Mouse (Mus musculus) macrophage (primary cell): ENCODE data around the gene Optc. TPM values are rescaled to one million over a fixed set of nuclear protein-coding genes. Genes with fewer than 3 reads are reported as not detected.

Experiments
- H3K27ac ChIP-seq: fragments of 350-480 bp; formaldehyde crosslinking; 2 replicates; pipeline ENCODE4 v1.9.0; 2021
- H3K36me3 ChIP-seq: fragments of 350-480 bp; formaldehyde crosslinking; 2 replicates; pipeline ENCODE4 v1.9.0; 2021; ENCODE audit errors: inconsistent target
- H3K4me3 ChIP-seq: fragments of 350-480 bp; formaldehyde crosslinking; 2 replicates; pipeline ENCODE4 v1.9.0; 2021; ENCODE audit errors: inconsistent target
- H3K79me2 ChIP-seq: fragments of 350-480 bp; formaldehyde crosslinking; 2 replicates; pipeline ENCODE4 v1.9.0; 2021; ENCODE audit errors: inconsistent target
- WGBS: methylation state at CpG from one replicate; pipeline ENCODE4 v1.1.7; 2026; ENCODE audit warnings: inconsistent platforms; ENCODE audit not compliant: missing documents; 5-methylcytosine and 5-hydroxymethylcytosine counted together
- polyA plus RNA-seq: library from polyadenylated mRNA; stranded (reverse); fragments of 250-400 nt; gene quantifications from 3 replicates; pipeline ENCODE4 v1.2.4, GENCODE M21; 2018; ENCODE audit warnings: inconsistent platforms
- total RNA-seq, 78 experiments: library from RNA; depleted of rRNA; stranded (reverse); fragments of 250-400 nt; gene quantifications; 1 replicate in 9 of 78; 2 replicates in 24 of 78; 3 replicates in 43 of 78; 4 replicates in 2 of 78; pipeline ENCODE4 v1.2.4; 2018; ENCODE audit warnings: inconsistent platforms in 56 of 78

The Optc gene
- not detected for total RNA-seq (2018; cell fraction: chromatin; rRNA removed)
- not detected for total RNA-seq (2018; cell fraction: cytosol; rRNA removed)
- not detected for total RNA-seq (2018; cell fraction: nucleus; rRNA removed)
- not detected in 3 replicates for polyA plus RNA-seq

DNA sequence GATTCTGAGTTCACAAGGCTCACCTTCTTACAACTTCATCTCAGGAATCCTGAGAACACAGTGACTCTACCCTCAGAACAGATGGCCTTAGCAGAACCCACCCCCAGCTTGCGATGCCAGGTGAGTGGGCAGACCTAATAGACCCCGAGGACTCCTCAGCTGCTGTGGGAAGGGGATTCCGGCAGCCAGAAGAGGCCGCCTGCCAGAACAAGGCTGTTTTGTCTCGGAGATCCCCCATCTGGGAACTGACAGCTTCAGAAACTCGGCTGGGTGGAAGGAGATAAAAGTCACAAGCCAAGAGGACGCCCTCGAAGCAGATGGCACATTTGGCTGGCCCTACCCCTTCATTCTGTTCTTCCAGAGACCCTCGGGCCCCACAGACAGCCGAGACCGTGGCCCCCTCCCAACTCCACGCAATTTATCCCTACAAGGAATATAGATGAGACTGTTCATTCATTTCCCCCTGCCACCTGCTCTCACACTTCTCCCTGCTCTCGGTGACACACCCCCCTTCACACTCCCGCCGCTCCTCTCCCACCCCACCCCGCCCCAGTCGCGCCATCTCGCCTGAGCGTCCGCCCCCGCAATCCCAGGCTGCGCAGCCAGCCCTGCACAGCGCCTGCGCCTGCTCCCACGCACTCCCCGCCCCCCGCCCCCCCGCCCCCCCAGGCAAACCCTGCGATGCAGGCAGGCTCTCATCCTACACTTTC, at the start of gene Optc:
Gene Optc, minus strand, starts transcription at position 51 of the 710 bp plus-strand sequence.
- no peak within 1 kb of the TSS for H3K27ac ChIP-seq
- WGBS = 12% methylated on average over 25 of the region's 30 CpGs

DNA sequence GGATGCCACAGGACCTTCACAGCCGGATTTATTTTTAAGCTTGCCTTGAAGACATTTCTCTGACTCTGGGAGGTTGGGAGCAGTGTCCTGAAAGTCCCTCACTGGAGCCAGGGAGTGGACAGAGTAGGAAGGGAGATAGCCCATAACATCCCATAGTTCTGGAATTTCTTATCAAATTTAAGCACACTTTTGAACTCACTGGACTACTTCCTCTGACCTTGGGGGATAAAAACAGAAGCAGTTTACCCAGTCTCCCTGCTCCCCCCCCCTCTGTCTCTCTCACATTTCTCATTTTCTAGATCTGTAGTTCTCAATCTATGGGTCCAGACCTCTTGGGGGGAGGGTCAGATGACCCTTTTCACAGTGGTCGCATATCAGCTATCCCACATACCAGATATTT, 46.2 kb upstream of the Optc start:
- Histone ChIP-seq H3K4me3 (no peak overlapping the region), H3K36me3 (no peaks in the 10 kb centered on the region), H3K79me2 (no peaks in the 10 kb centered on the region), H3K27ac (no peak overlapping the region)
- WGBS = 68% methylated on average over 2 of the region's 2 CpGs

More for the DNA sequence above, at the start of gene Optc:
- no peaks in the 10 kb centered on the region for H3K79me2 ChIP-seq
- no peak within 1 kb of the TSS for H3K4me3 ChIP-seq
- H3K36me3 ChIP-seq = no peaks in the 10 kb centered on the region

DNA sequence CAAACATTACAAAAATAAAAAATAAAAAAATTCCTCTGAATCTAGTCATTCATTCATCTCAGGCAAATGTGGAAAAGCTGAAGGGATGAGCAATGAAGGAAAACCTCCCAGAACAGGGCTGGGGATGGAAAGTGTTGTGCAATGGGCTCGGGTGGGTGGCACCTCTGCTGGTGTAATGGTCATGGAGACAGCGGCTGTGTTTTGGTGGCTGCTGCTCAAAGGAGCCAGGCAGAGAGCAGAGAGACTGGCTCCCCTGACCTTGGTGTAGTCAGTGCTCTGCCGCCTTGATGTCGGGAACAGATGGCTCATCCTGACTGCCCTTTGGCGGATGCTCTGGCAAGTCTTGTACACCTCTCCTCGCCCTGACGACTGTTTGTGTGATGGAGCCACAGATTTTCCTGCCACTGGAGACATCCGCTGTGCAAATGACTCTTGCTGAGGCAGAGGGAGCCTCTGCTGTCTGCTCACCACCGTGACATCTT, 45.5 kb upstream of the Optc start:
- H3K27ac ChIP-seq = no peak overlapping the region
- no peaks in the 10 kb centered on the region for H3K79me2 ChIP-seq
- H3K36me3 ChIP-seq = no peaks in the 10 kb centered on the region
- 82% methylated on average over 9 of the region's 9 CpGs for WGBS
- no peak overlapping the region for H3K4me3 ChIP-seq

DNA sequence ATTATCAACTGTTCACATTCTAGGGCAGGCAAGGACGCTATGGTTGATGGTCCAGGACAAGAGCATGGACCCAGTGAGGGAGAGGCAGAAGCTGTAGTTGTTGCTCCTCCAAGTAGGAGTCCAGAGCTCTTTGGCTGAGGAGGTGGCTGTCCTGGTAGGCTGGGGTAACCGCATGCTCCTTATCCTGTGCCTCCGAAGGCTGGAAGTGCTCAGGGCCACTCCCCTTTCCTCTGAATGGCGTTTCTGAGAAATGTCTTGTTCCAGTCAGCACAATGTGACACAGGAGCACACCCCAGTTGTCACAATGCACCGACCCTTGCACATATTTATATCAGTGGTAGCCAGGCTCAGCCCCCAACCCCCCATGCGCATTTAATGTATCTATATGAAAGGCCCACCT, 43.8 kb upstream of the Optc start:
- Histone ChIP-seq H3K79me2 (no peaks in the 10 kb centered on the region), H3K27ac (no peak overlapping the region), H3K36me3 (no peaks in the 10 kb centered on the region), H3K4me3 (no peak overlapping the region)
- WGBS = 49% methylated on average over 6 of the region's 6 CpGs

DNA sequence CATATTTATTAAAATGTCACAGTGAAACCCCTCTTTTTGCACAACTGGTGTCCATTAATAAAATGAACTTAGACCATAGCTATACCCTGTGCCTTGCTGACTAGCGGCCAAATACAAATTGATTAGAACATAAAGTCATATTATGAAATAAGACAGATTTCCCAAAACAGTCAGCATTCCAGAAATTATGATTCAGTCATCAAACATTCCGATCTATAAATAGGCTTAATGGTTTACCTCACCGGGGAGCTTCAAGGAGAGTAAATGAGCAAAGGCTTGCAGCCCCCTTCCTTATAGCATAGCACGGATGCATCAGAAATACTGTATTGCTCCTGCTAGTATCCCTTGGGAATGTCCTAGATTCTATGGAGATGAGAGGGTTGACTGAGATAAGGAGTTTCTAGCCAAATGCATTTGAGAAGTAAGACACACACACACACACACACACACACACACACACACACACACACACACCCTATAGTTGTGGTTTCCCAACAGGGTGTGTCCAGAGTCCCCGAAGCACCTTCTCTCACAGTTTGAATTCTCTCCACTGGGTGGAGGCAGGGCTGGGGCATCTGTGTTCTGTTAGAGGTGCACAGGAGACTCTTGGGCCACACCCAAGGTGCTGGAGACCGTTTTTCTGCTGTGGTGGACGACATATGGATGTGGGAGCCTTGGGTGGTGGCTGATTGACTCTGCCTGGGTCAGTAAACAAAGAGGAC, 42.4 kb upstream of the Optc start:
- no peaks in the 10 kb centered on the region for H3K36me3 ChIP-seq
- no peak overlapping the region for H3K4me3 ChIP-seq
- H3K79me2 ChIP-seq = no peaks in the 10 kb centered on the region
- 75% methylated on average over 7 of the region's 7 CpGs for WGBS
- no peak overlapping the region for H3K27ac ChIP-seq

DNA sequence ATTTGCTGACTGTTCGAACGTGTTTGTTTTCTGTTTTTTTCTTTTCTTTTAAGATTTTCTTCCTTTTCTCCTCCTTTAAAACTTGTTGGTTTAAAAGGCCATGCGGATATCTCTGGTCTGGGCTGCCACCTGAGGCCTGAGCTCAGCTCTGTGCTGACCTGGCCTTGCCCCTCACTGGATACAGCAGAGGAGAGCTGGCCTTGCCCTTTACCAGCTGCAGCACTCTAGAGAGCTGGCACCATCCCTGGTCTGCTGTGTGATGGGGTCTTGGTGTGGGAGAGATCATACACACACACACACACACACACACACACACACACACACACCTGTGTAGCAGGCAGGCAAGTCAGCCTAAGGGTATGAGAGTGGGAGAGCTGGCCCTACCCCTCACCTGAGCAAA, 37.3 kb upstream of the Optc start:
- WGBS = 88% methylated on average over 3 of the region's 3 CpGs
- Histone ChIP-seq H3K4me3 (no peak overlapping the region), H3K36me3 (no peaks in the 10 kb centered on the region), H3K79me2 (no peaks in the 10 kb centered on the region), H3K27ac (no peak overlapping the region)

DNA sequence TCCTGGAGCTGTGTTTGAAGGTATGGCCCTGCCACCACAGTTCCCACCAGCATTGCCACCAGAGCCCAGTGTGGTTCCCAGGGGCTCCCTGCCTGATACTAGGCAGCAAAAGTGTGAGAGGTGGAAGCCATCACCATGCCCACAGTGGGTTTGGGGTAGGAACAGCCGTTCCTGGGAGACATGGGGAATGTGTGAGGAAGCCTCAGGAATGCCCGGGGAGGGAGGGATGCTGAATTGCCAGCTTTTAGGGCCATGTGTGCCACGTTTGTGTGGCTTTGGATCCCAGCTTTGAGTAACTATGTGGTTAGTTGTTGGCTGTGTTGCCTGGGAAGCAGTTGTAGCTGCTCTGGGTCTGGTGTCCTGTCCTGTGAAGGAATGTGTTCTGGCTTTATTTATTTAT, 34.1 kb upstream of the Optc start:
- Histone ChIP-seq H3K36me3 (no peaks in the 10 kb centered on the region), H3K27ac (no peak overlapping the region), H3K4me3 (no peak overlapping the region), H3K79me2 (no peaks in the 10 kb centered on the region)
- WGBS = 92% methylated on average over 3 of the region's 3 CpGs

DNA sequence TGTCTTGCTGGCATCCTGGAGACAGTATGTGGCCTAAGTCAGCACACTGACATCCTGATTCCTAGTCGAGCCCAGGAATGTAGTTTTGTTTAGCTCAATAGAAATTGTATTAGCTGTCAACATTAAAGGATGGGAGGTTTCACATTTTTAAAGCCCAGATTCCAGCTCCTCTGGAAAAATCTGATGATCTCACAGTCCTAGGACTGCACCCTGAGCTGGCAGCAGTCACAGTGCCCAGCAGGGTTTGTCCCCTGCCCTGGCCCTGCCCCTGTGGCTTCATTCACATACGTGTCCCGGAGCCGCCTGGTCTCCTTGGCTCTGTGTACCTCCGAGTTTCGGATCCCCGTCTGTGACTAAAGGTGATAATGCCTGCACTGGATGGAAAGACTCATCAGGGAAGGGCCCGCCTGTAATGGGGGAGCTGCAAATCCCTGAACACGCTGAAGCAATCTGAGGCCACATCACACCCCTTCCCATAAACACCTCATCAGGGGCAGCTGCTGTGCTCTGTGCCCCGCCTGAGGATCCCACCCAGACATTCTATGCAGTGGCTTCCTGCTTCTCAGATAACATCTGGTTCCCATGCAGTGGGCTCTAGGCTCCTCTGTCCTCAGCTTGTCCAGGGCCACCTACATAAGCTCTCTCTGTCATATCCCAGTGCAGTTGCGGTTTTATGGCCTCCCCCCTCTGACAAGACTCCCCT, 33.5 kb upstream of the Optc start:
- no peaks in the 10 kb centered on the region for H3K79me2 ChIP-seq
- WGBS = 86% methylated on average over 11 of the region's 11 CpGs

DNA sequence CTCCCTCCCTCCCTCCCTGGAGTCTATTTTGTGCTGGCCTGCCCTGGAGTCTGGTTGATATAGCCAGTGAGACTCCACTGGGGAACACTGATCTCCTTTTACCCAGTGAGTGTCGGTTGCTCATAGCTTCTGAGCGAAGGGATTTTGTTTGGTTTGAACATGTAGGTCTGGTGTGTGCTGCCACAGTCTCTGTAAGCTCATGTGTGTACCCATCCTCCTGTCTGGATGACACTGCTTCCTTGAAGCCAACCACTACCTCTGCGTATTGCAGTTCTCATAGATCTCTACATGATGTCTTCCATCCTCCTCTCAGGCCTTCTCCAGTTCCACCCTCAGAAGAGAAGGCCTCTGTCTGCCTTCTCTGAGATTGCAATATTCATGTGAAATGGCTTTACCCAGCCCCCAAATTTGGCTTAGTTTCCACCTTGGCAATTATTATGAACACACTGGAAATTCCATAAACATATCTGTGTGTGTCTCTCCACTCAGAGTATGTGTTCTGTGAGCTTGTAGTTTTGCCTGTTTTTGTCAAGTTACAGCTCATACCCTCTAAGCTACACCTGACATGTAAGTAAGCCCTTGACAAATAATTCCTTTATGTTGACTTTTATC, 32.8 kb upstream of the Optc start:
- Histone ChIP-seq H3K27ac (no peak overlapping the region), H3K4me3 (no peak overlapping the region), H3K79me2 (no peaks in the 10 kb centered on the region), H3K36me3 (no peaks in the 10 kb centered on the region)
- WGBS = 92% methylated on average over 3 of the region's 3 CpGs

More for the DNA sequence above, 33.5 kb upstream of the Optc start:
- no peaks in the 10 kb centered on the region for H3K36me3 ChIP-seq
- no peak overlapping the region for H3K27ac ChIP-seq
- H3K4me3 ChIP-seq = no peak overlapping the region

DNA sequence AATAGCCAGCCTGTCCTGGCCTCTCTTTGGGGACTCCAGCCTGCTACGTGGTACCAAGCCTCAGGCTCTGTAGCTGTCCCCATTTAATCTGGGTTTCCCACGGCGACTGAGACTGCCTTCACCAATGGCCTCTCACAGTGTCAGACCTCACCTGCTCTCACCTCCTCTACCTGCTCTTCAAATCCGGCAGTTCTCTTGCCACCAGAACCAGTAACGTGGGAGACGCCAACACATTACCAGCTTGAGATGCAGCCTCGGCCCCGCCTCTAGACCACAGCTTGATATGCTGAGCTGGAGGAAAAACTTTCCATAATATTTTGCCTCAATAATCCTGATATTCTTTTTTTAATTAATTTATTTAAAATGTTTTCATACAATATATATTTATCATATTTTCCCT, 31.9 kb upstream of the Optc start:
- no peaks in the 10 kb centered on the region for H3K79me2 ChIP-seq
- H3K27ac ChIP-seq = no peak overlapping the region
- H3K4me3 ChIP-seq = no peak overlapping the region
- WGBS = 92% methylated on average over 8 of the region's 8 CpGs
- no peaks in the 10 kb centered on the region for H3K36me3 ChIP-seq

DNA sequence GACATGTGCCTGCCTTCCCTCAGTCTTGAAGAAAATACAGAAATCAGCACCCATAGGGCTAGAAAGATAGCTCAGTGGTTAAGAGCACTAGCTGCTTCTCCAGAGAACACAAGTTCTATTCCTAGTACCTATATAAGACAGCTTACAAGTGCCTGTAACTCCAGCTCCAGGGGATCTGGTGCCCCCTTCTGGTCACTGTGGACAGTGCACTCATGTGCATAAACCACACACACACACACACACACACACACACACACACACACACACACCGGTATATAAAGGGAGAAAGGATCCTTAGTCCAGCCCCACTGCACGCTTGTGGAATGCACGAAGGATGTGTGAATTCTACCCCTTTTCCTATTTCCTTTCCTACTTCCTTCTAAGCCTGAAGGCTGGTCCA, 28.4 kb upstream of the Optc start:
- Histone ChIP-seq H3K79me2 (no peaks in the 10 kb centered on the region), H3K27ac (no peak overlapping the region), H3K36me3 (no peaks in the 10 kb centered on the region), H3K4me3 (no peak overlapping the region)
- WGBS = no CpG with 5 or more reads among the region's 3 CpGs

DNA sequence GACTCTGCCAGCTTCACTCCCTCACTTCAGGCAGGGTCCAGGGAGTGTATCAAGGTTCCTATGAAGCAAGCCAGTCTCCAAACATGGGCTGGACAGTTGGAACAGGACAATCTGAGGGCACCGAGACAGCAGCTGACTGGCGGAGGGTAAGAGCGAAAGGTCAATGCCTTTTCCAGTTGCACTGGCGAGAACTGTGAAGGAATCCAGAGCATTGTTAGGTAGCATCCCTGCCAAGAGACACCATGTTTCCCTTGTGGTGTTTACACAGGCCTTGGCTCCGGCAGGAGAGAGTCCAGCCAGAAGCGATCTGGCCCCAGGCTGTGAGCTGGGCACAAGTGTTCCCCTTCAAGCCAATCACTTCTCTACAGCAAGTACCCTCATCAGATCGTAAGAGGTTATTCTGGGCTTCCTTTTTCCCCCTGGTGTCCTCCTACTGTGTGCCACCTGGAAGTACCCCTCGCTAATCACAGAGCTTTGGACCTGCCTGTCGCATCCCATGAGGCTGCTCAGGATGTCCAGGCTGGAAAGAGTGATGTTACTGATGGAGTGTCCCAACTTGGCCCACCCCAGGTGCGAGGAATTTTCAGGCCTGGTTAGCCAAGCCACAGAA, 26.7 kb upstream of the Optc start:
- Histone ChIP-seq H3K36me3 (no peaks in the 10 kb centered on the region), H3K79me2 (no peaks in the 10 kb centered on the region), H3K27ac (no peak overlapping the region), H3K4me3 (no peak overlapping the region)
- whole genome bisulfite sequencing = 92% methylated on average over 10 of the region's 10 CpGs

DNA sequence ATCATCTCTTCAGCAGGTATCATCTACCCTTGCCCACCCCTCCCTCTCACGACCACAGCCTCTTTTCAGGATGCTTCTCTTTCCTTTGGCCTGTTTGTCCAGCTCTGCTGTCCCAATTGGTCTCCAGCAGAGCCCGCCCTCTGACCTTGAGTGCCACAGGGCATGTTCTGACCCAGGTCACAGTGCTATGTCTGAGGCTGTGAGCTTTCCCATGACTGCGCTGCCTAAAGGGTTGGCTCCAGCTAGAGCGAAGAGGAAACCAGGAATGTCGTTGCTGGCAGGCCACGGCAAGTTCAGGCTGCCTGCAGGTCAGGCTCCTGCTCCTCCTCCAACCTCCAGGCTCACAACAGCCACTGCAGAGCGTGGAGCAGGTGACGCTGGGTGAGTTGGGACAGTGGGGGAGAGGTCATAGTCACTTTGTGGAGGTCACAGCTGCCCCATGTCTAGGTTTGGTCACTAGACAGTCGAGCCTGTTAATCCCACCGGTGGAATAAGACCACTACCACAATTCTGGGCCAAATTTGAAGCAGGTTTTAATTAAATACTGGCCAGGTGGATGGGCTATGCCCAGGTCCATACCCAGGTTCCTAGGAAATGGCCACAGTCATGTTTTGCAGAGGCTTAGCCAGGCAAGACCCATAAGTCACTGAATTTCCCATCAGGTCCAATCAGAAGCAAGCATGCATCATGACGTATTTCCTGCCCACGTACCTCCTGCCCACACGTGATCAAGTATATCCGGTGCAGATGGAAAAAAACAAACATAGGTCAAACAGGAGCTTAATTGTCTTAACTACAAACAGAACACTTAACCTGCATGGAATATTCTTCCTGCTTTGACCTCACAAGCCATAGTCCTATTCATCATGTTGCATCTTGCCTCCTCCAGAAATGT, 25.7 kb upstream of the Optc start:
- WGBS = 84% methylated on average over 14 of the region's 14 CpGs
- H3K36me3 ChIP-seq = no peaks in the 10 kb centered on the region
- H3K79me2 ChIP-seq = no peaks in the 10 kb centered on the region
- H3K27ac ChIP-seq = no peak overlapping the region
- no peak overlapping the region for H3K4me3 ChIP-seq
